Mouse (Mus musculus) lung, postnatal 10 days (tissue): ENCODE data around the gene Lipc.

ENCODE experiments used
- DNase-seq: peaks from one replicate; pipeline ENCODE4 v3.0.0; 2021

Gene Lipc

GRCm38 (mm10) chr9:70911163-70911562, 40.9 kb downstream of the Lipc start:
- DNase-seq, result no peak

GRCm38 (mm10) chr9:70910351-70910750, 41.7 kb downstream of the Lipc start:
- no peak for DNase-seq

- DNase-seq, result peak; percentile 18
Measured at GRCm38 (mm10) chr9:70902821-70903730, 49.0 kb downstream of the Lipc start.

GRCm38 (mm10) chr9:70894201-70894600, 57.8 kb downstream of the Lipc start:
- DNase-seq, result no peak

- DNase-seq, result no peak
Measured at GRCm38 (mm10) chr9:70893526-70893925, 58.5 kb downstream of the Lipc start.

- no peak for DNase-seq
Measured at GRCm38 (mm10) chr9:70892627-70893026, 59.4 kb downstream of the Lipc start.

GRCm38 (mm10) chr9:70891431-70892133, 60.4 kb downstream of the Lipc start:
- peak; percentile 63 for DNase-seq

GRCm38 (mm10) chr9:70890736-70891135, 61.3 kb downstream of the Lipc start:
- DNase-seq, result peak; percentile 39

GRCm38 (mm10) chr9:70888969-70889368, 63.1 kb downstream of the Lipc start:
- no peak for DNase-seq

- DNase-seq, result no peak
Measured at GRCm38 (mm10) chr9:70888556-70888955, 63.5 kb downstream of the Lipc start.

- DNase-seq, result no peak
Measured at GRCm38 (mm10) chr9:70881982-70882381, 70.0 kb downstream of the Lipc start.

GRCm38 (mm10) chr9:70878823-70879222, 73.2 kb downstream of the Lipc start:
- no peak for DNase-seq

- no peak for DNase-seq
Measured at GRCm38 (mm10) chr9:70878157-70878556, 73.9 kb downstream of the Lipc start.

GRCm38 (mm10) chr9:70875490-70875889, 76.5 kb downstream of the Lipc start:
- DNase-seq, result no peak

- DNase-seq, result no peak
Measured at GRCm38 (mm10) chr9:70875059-70875458, 77.0 kb downstream of the Lipc start.

GRCm38 (mm10) chr9:70872675-70873074, 79.4 kb downstream of the Lipc start:
- no peak for DNase-seq

- DNase-seq, result no peak
Measured at GRCm38 (mm10) chr9:70870326-70870725, 81.7 kb downstream of the Lipc start.

- DNase-seq, result no peak
Measured at GRCm38 (mm10) chr9:70869169-70869873, 82.7 kb downstream of the Lipc start.

- DNase-seq, result no peak
Measured at GRCm38 (mm10) chr9:70867381-70867780, 84.6 kb downstream of the Lipc start.

- DNase-seq, result no peak
Measured at GRCm38 (mm10) chr9:70864039-70864438, 88.0 kb downstream of the Lipc start.

- DNase-seq, result peak; percentile 76
Measured at GRCm38 (mm10) chr9:70863299-70863698, 88.7 kb downstream of the Lipc start.

- no peak for DNase-seq
Measured at GRCm38 (mm10) chr9:70859233-70859632, 92.8 kb downstream of the Lipc start.

GRCm38 (mm10) chr9:70855868-70856267, 96.2 kb downstream of the Lipc start:
- peak; percentile 78 for DNase-seq
